Mouse (Mus musculus) stomach, postnatal 0 days (tissue): ENCODE data around the gene Cpped1.

ENCODE experiments used
- CTCF ChIP-seq: IDR thresholded peaks from 2 replicates; pipeline ENCODE4 v1.5.1; 2016; ENCODE audit warnings: antibody characterized with exemption, low read depth, mild to moderate bottlenecking, moderate library complexity
- EP300 ChIP-seq: optimal IDR thresholded peaks from 2 replicates; pipeline ENCODE3; 2016; ENCODE audit warnings: antibody characterized with exemption

DNA sequence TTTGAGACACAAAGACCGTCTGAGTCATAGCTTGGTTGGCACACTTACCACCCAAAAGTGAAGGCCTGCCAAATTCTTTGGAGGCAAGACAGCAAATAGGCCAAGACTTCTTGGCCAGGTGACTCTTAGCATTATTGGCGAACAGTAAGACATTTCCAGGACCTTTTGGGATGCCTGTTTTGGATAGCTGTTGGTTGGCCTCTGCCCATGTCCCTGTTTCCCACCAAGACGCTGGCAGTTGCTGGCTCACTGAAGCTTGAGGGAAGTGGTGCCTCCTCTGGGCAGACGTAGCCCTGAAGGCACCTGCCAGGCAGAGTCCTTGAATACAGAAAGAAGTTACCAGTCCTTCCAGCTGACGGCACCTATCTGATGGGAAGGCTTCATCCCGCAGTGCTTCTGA is 8.9 kb downstream of the Cpped1 start:
- no peak for TF ChIP-seq EP300
- TF ChIP-seq CTCF, result no peak
